25 mouse cellular contexts compared by ENCODE assay signal in the genomic region with DNA sequence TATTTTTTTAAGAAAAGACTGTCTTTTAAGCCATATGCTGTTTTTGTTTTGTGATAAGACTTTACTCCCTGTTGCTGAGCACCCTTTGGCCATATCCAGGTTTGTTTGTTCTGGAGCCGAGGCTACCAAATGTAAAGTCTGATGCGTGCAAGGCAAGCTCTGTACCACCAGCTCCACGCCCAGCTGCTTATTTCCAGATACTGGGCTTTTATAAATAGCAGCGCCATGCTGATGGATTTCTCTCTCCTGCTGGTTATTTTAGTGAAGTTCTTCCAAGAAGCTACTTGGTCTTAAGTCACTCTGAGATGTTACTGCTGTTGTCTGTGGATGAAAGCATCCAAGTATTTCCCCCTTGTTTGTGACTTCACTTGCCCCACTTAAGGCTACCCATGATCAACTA. TPM values are rescaled to one million over a fixed set of nuclear protein-coding genes. Genes with fewer than 3 reads are reported as not detected.
DNase-seq lines count a peak whose midpoint lies in the region; ATAC-seq and TF ChIP-seq lines count a peak whose summit lies in the region.
"Had no signal": no experiment of that assay in that cellular context is flagged by ENCODE, and none has a peak within 500 bp of the region (broad histone marks: within the 10 kb centered on the region; RNA-seq: fewer than 3 reads in every experiment).

No protein-coding gene starts in this region.

- H3K27ac ChIP-seq in heart, adult 2 months = peak overlapping the region; percentile 60
- no peak overlapping the region for H3K27ac ChIP-seq in heart, embryonic 12.5 days (ENCODE audit: poor library complexity, severe bottlenecking)
- no peak overlapping the region for H3K27ac ChIP-seq in left cerebral cortex, adult 2 months
- H3K27ac ChIP-seq: embryonic facial prominence, embryonic 12.5 days; embryonic facial prominence, embryonic 15.5 days; hindbrain, embryonic 10.5 days; hindbrain, embryonic 13.5 days; intestine, embryonic 15.5 days had no signal

- no peak overlapping the region for H3K4me2 ChIP-seq in heart, embryonic 12.5 days
- H3K4me2 ChIP-seq: embryonic facial prominence, embryonic 12.5 days; embryonic facial prominence, embryonic 15.5 days; hindbrain, embryonic 13.5 days; intestine, embryonic 15.5 days had no signal

- peak; percentile 22; the same call in 1 of the 2 replicates for TF ChIP-seq CTCF in heart, adult 2 months (IDR thresholded peaks at IDR 0.05)
- TF ChIP-seq CTCF in left cerebral cortex, adult 2 months (IDR thresholded peaks at IDR 0.05) = peak; percentile 16

- TF ChIP-seq EP300 in heart, adult 2 months (IDR thresholded peaks at IDR 0.05; ENCODE audit: insufficient read depth, low read depth, low read length) = no peak

- no peak for TF ChIP-seq POLR2A in heart, adult 2 months (IDR thresholded peaks at IDR 0.05; ENCODE audit: insufficient read depth, low read depth, low read length)

- peaks cover 18% of the 10 kb centered on the region for H3K36me3 ChIP-seq in heart, adult 2 months (ENCODE audit: control insufficient read depth, insufficient read depth, low read length)
- H3K36me3 ChIP-seq in heart, embryonic 12.5 days = no peaks in the 10 kb centered on the region
- H3K36me3 ChIP-seq: embryonic facial prominence, embryonic 12.5 days; embryonic facial prominence, embryonic 15.5 days; hindbrain, embryonic 10.5 days; hindbrain, embryonic 13.5 days; intestine, embryonic 15.5 days had no signal

- DNase-seq in frontal cortex, postnatal 10 days (ENCODE audit: low spot score in 2 of 2) = no peak
- DNase-seq in heart, adult 2 months = no peak
- DNase-seq in left cerebral cortex, adult 2 months (ENCODE audit: extremely low spot score in 1 of 2, low spot score in 2 of 2) = no peak
- DNase-seq in left cerebral cortex, postnatal 4 days = no peak
- DNase-seq: adrenal gland, postnatal 10 days; adrenal gland, postnatal 36 days; cerebellum, adult 11 months; cerebellum, adult 2 months; cerebellum, adult 9-11 months; cerebellum, postnatal 25 days; forebrain, postnatal 0 days; gastrocnemius, postnatal 25 days; heart, postnatal 10 days; heart, postnatal 36 days; kidney, adult 11 months had no signal

- 0 out of 2 replicates have a peak, but pooled peaks cover 1% of the 10 kb centered on the region for H3K79me2 ChIP-seq in heart, adult 2 months (replicated peaks; ENCODE audit: control insufficient read depth, insufficient read depth, low read length)

- no peak overlapping the region for H3K4me3 ChIP-seq in heart, adult 2 months
- no peak overlapping the region for H3K4me3 ChIP-seq in heart, embryonic 12.5 days
- no peak overlapping the region for H3K4me3 ChIP-seq in left cerebral cortex, adult 2 months
- H3K4me3 ChIP-seq: embryonic facial prominence, embryonic 12.5 days; embryonic facial prominence, embryonic 15.5 days; hindbrain, embryonic 10.5 days; hindbrain, embryonic 13.5 days; intestine, embryonic 15.5 days had no signal

- no peaks in the 10 kb centered on the region for H3K9me3 ChIP-seq in heart, embryonic 12.5 days (replicated peaks)
- H3K9me3 ChIP-seq: embryonic facial prominence, embryonic 12.5 days; embryonic facial prominence, embryonic 15.5 days; hindbrain, embryonic 10.5 days; hindbrain, embryonic 13.5 days; intestine, embryonic 15.5 days had no signal

- intact Hi-C loops in heart, adult 2 months (cut with DNase I) = no loop called here
- intact Hi-C loops in left cerebral cortex, adult 2 months (cut with DNase I) = no loop called here
- intact Hi-C loops in left cerebral cortex, postnatal 4 days (cut with DNase I) = no loop called here

- ATAC-seq in frontal cortex, adult (ENCODE audit: low TSS enrichment) = peak; percentile 61
- no peak for ATAC-seq in heart, embryonic 12.5 days (ENCODE audit: insufficient number of reproducible peaks, low FRiP score)
- ATAC-seq: forebrain, embryonic 14.5 days; forebrain, postnatal 0 days; hindbrain, embryonic 16.5 days; intestine, embryonic 15.5 days had no signal

- H3K4me1 ChIP-seq in heart, adult 2 months (ENCODE audit: control insufficient read depth, insufficient read depth, low read length) = peaks cover 23% of the 10 kb centered on the region
- H3K4me1 ChIP-seq in heart, embryonic 12.5 days (replicated peaks) = peaks cover 29% of the 10 kb centered on the region
- H3K4me1 ChIP-seq: hindbrain, embryonic 13.5 days had no signal

- 50% methylated on average over 4 of the region's 4 CpGs for WGBS in heart, adult 2 months
- 61% methylated on average over 4 of the region's 4 CpGs for WGBS in heart, embryonic 12.5 days

- no peak overlapping the region for H3K9ac ChIP-seq in heart, adult 2 months (ENCODE audit: low read depth, low read length)
- no peak overlapping the region for H3K9ac ChIP-seq in heart, embryonic 12.5 days
- H3K9ac ChIP-seq: embryonic facial prominence, embryonic 12.5 days; embryonic facial prominence, embryonic 15.5 days; forebrain, postnatal 0 days; hindbrain, embryonic 13.5 days; intestine, embryonic 15.5 days had no signal

- H3K27me3 ChIP-seq in heart, adult 2 months (ENCODE audit: control insufficient read depth, insufficient read depth, low read length) = no peaks in the 10 kb centered on the region
- H3K27me3 ChIP-seq in heart, embryonic 12.5 days (replicated peaks) = no peaks in the 10 kb centered on the region
- H3K27me3 ChIP-seq: embryonic facial prominence, embryonic 12.5 days; embryonic facial prominence, embryonic 15.5 days; hindbrain, embryonic 13.5 days; intestine, embryonic 15.5 days; Patski had no signal

RNA-seq across cellular contexts. Expression of a gene that starts 59.1 kb away (rescaled TPM):
- total RNA-seq in heart, adult 2 months (2021) = 10 to 100 TPM in 1 of 2 experiments, 1 to 10 TPM in 1; 9.8 to 11.4 TPM
- polyA plus RNA-seq in heart, adult 2 months (2012; rRNA removed) = 3.3 and 7.2 TPM in 2 replicates
- polyA plus RNA-seq in heart, embryonic 12.5 days (2016; fragmentation: Nextera tagmentation; extraction: Ambion mirVana) = 13.1 and 14.5 TPM in 2 replicates
- 10 to 100 TPM; 27.6 to 31.8 TPM for total RNA-seq in left cerebral cortex, adult 2 months (2021)
- 10 to 100 TPM; 34.9 to 42.4 TPM for total RNA-seq in left cerebral cortex, postnatal 4 days (2021)
